Mouse (Mus musculus) heart, embryonic 15.5 days (tissue): ENCODE measurements around the gene Hist2h2aa1. TPM values are rescaled to one million over a fixed set of nuclear protein-coding genes. Genes with fewer than 3 reads are reported as not detected.
"Not testable (repeated sequence)": the region's sequence is repeated elsewhere in the genome, so short reads cannot be mapped to it uniquely, and the experiment has no call there.

Experiments used
- ATAC-seq: fragments of 200-750 bp; cut with Nextera tagmentation; replicated peaks from 2 replicates; pipeline ENCODE4 v1.8.0; 2017; ENCODE audit warnings: low read depth, moderate TSS enrichment; ENCODE audit not compliant: insufficient number of reproducible peaks, insufficient read depth, low FRiP score
- H3K27ac ChIP-seq: fragments of 300-500 bp; sonication (generic); 2 replicates; pipeline ENCODE4 v1.5.1; 2015; ENCODE audit warnings: mild to moderate bottlenecking, inconsistent platforms
- H3K27me3 ChIP-seq: fragments of 300-500 bp; sonication (generic); 2 replicates; pipeline ENCODE4 v1.6.1; 2015; ENCODE audit warnings: inconsistent platforms
- H3K36me3 ChIP-seq: fragments of 300-500 bp; sonication (generic); 2 replicates; pipeline ENCODE4 v1.6.1; 2015; ENCODE audit warnings: mild to moderate bottlenecking, inconsistent platforms
- H3K4me1 ChIP-seq: fragments of 300-500 bp; sonication (generic); replicated peaks from 2 replicates; pipeline ENCODE4 v1.6.1; 2015; ENCODE audit warnings: inconsistent platforms
- H3K4me2 ChIP-seq: fragments of 300-500 bp; sonication (generic); 2 replicates; pipeline ENCODE4 v1.6.1; 2015; ENCODE audit warnings: inconsistent platforms, mild to moderate bottlenecking, moderate library complexity
- H3K4me3 ChIP-seq: fragments of 300-500 bp; sonication (generic); 2 replicates; pipeline ENCODE4 v1.5.1; 2015; ENCODE audit warnings: mild to moderate bottlenecking, inconsistent platforms
- H3K9ac ChIP-seq: fragments of 300-500 bp; sonication (generic); 2 replicates; pipeline ENCODE4 v1.6.1; 2015; ENCODE audit warnings: mild to moderate bottlenecking, inconsistent platforms
- H3K9me3 ChIP-seq: fragments of 300-500 bp; sonication (generic); replicated peaks from 2 replicates; pipeline ENCODE4 v1.6.1; 2016; ENCODE audit warnings: inconsistent platforms
- WGBS: fragments of 180-500 bp; shearing (Covaris S2); methylation state at CpG from one replicate; pipeline ENCODE4 v1.1.7; 2015; ENCODE audit warnings: mixed read lengths; 5-methylcytosine and 5-hydroxymethylcytosine counted together
- polyA plus RNA-seq: library from polyadenylated mRNA; unstranded; fragments of >200 nt; fragmentation: Nextera tagmentation; extraction: Ambion mirVana; gene quantifications from 2 replicates; pipeline ENCODE4 v1.2.1, GENCODE M21; 2015

Hist2h2aa1 gene
- polyA plus RNA-seq, 1 experiment from 2014 or later: 15.1 TPM

- Histone ChIP-seq H3K27ac (no peak overlapping the region), H3K36me3 (no peaks in the 10 kb centered on the region), H3K4me3 (no peak overlapping the region), H3K9ac (no peak overlapping the region), H3K9me3 (no peaks in the 10 kb centered on the region), H3K27me3 (no peaks in the 10 kb centered on the region), H3K4me1 (peaks cover 20% of the 10 kb centered on the region), H3K4me2 (no peak overlapping the region)
- 88% methylated on average over 5 of the region's 5 CpGs for WGBS
- no peak for ATAC-seq
Observed at GRCm38 (mm10) chr3:96260220-96260619, 14.9 kb downstream of the Hist2h2aa1 start.

- Histone ChIP-seq H3K4me1 (peaks cover 16% of the 10 kb centered on the region), H3K4me2 (peak overlapping the region; percentile 86), H3K27ac (peak overlapping the region; percentile 99), H3K9ac (peak overlapping the region; percentile 31; the same call in 1 of the 2 replicates), H3K36me3 (no peaks in the 10 kb centered on the region), H3K27me3 (no peaks in the 10 kb centered on the region), H3K4me3 (peak overlapping the region; percentile 76), H3K9me3 (no peaks in the 10 kb centered on the region)
- ATAC-seq: no peak
- 48% methylated on average over 3 of the region's 3 CpGs for WGBS
Observed at GRCm38 (mm10) chr3:96261623-96262022, 16.3 kb downstream of the Hist2h2aa1 start.

GRCm38 (mm10) chr3:96262216-96262875, 17.0 kb downstream of the Hist2h2aa1 start:
- peak overlapping the region; percentile 79 for H3K9ac ChIP-seq

GRCm38 (mm10) chr3:96262979-96263550, 17.8 kb downstream of the Hist2h2aa1 start, which contains the start of gene Hist2h4:
TSS of gene Hist2h4 (minus strand) at chr3:96263311.
- ATAC-seq: peak; percentile 81
- H3K36me3 ChIP-seq: no peaks in the 10 kb centered on the region
- H3K4me1 ChIP-seq: peaks cover 21% of the 10 kb centered on the region
- H3K4me2 ChIP-seq: peak within 1 kb of the TSS; percentile 86
- WGBS: under 1% methylated on average over 40 of the region's 40 CpGs
- no peaks in the 10 kb centered on the region for H3K27me3 ChIP-seq
- peak within 1 kb of the TSS; percentile 76 for H3K4me3 ChIP-seq
- H3K27ac ChIP-seq: peak within 1 kb of the TSS; percentile 99
- H3K9me3 ChIP-seq: no peaks in the 10 kb centered on the region
- H3K9ac ChIP-seq: peak within 1 kb of the TSS; percentile 79

More at GRCm38 (mm10) chr3:96262216-96262875, 17.0 kb downstream of the Hist2h2aa1 start:
- peaks cover 16% of the 10 kb centered on the region for H3K4me1 ChIP-seq
- H3K36me3 ChIP-seq: no peaks in the 10 kb centered on the region
- peak overlapping the region; percentile 86 for H3K4me2 ChIP-seq
- H3K4me3 ChIP-seq: peak overlapping the region; percentile 76
- no peaks in the 10 kb centered on the region for H3K27me3 ChIP-seq
- H3K9me3 ChIP-seq: no peaks in the 10 kb centered on the region
- peak overlapping the region; percentile 99 for H3K27ac ChIP-seq
- WGBS: under 1% methylated on average over 19 of the region's 19 CpGs
- ATAC-seq: peak; percentile 86

- H3K4me1 ChIP-seq: peaks cover 24% of the 10 kb centered on the region
- peak overlapping the region; percentile 86 for H3K4me2 ChIP-seq
- peak overlapping the region; percentile 99 for H3K27ac ChIP-seq
- H3K9me3 ChIP-seq: no peaks in the 10 kb centered on the region
- ATAC-seq: peak; percentile 23; the same call in 1 of the 2 replicates
- 7% methylated on average over 27 of the region's 27 CpGs for WGBS
- no peaks in the 10 kb centered on the region for H3K36me3 ChIP-seq
- H3K9ac ChIP-seq: peak overlapping the region; percentile 67
- no peaks in the 10 kb centered on the region for H3K27me3 ChIP-seq
- peak overlapping the region; percentile 76 for H3K4me3 ChIP-seq
Observed at GRCm38 (mm10) chr3:96263558-96264403, 18.5 kb downstream of the Hist2h2aa1 start.

GRCm38 (mm10) chr3:96264404-96264949, 19.2 kb downstream of the Hist2h2aa1 start:
- 77% methylated on average over 7 of the region's 7 CpGs for WGBS
- no peak overlapping the region; the same call in 1 of the 2 replicates for H3K9ac ChIP-seq
- peaks cover 28% of the 10 kb centered on the region for H3K4me1 ChIP-seq
- H3K36me3 ChIP-seq: no peaks in the 10 kb centered on the region
- no peak for ATAC-seq
- peak overlapping the region; percentile 76; the same call in 1 of the 2 replicates for H3K4me3 ChIP-seq
- no peaks in the 10 kb centered on the region for H3K9me3 ChIP-seq
- no peaks in the 10 kb centered on the region for H3K27me3 ChIP-seq
- H3K4me2 ChIP-seq: peak overlapping the region; percentile 86; the same call in 1 of the 2 replicates
- peak overlapping the region; percentile 99 for H3K27ac ChIP-seq

- WGBS: 71% methylated on average over 8 of the region's 8 CpGs
- ATAC-seq: no peak
- H3K9ac ChIP-seq: no peak overlapping the region
- H3K36me3 ChIP-seq: no peaks in the 10 kb centered on the region
- no peak overlapping the region for H3K4me3 ChIP-seq
- peaks cover 31% of the 10 kb centered on the region for H3K4me1 ChIP-seq
- H3K4me2 ChIP-seq: no peak overlapping the region
- no peaks in the 10 kb centered on the region for H3K9me3 ChIP-seq
- no peak overlapping the region for H3K27ac ChIP-seq
- H3K27me3 ChIP-seq: no peaks in the 10 kb centered on the region
Observed at GRCm38 (mm10) chr3:96266132-96266710, 20.9 kb downstream of the Hist2h2aa1 start.

- Histone ChIP-seq H3K4me3 (no peak overlapping the region), H3K27me3 (no peaks in the 10 kb centered on the region), H3K9me3 (no peaks in the 10 kb centered on the region), H3K4me2 (peak overlapping the region; percentile 82), H3K4me1 (peaks cover 23% of the 10 kb centered on the region), H3K9ac (no peak overlapping the region), H3K36me3 (no peaks in the 10 kb centered on the region), H3K27ac (peak overlapping the region; percentile 88)
- no peak for ATAC-seq
- WGBS: 80% methylated on average over 4 of the region's 4 CpGs
Observed at GRCm38 (mm10) chr3:96267541-96267940, 22.2 kb downstream of the Hist2h2aa1 start.

- H3K27me3 ChIP-seq: no peaks in the 10 kb centered on the region
- peaks cover 23% of the 10 kb centered on the region for H3K4me1 ChIP-seq
- H3K27ac ChIP-seq: peak within 1 kb of the TSS; percentile 96
- H3K9me3 ChIP-seq: no peaks in the 10 kb centered on the region
- peak within 1 kb of the TSS; percentile 60 for H3K9ac ChIP-seq
- peak; percentile 54 for ATAC-seq
- WGBS: 23% methylated on average over 30 of the region's 30 CpGs
- peak within 1 kb of the TSS; percentile 82 for H3K4me2 ChIP-seq
- H3K36me3 ChIP-seq: no peaks in the 10 kb centered on the region
- peak within 1 kb of the TSS; percentile 54 for H3K4me3 ChIP-seq
Observed at GRCm38 (mm10) chr3:96268051-96268775, 22.9 kb downstream of the Hist2h2aa1 start, which contains the start of gene Hist2h3b. TSS of gene Hist2h3b (plus strand) at chr3:96268654.

- 1% methylated on average over 15 of the region's 44 CpGs for WGBS
- not testable (repeated sequence) for H3K27me3 ChIP-seq, H3K9me3 ChIP-seq, H3K36me3 ChIP-seq
- Histone ChIP-seq H3K27ac (peak overlapping the region; percentile 96), H3K9ac (peak overlapping the region; percentile 60), H3K4me2 (peak overlapping the region; percentile 82), H3K4me1 (peaks cover 21% of the 10 kb centered on the region), H3K4me3 (peak overlapping the region; percentile 54)
- ATAC-seq: peak; percentile 32; the same call in 1 of the 2 replicates
Observed at GRCm38 (mm10) chr3:96268776-96269378, 23.6 kb downstream of the Hist2h2aa1 start.
